Mouse (Mus musculus) ZHBTc4 (cell line): ENCODE data around the gene Prps1.
"Not testable (repeated sequence)": the region's sequence is repeated elsewhere in the genome, so short reads cannot be mapped to it uniquely, and the experiment has no call there.

Experiments
- DNase-seq: peaks from one replicate; pipeline ENCODE4 v3.0.0-alpha.2; 2011; ENCODE audit warnings: low read depth, low spot score

Gene Prps1

GRCm38 (mm10) chrX:140456279-140456731 lies at the start of gene Prps1:
Gene Prps1 (plus strand): TSS chrX:140456613.
- DNase-seq, result peak; percentile 93

DNA sequence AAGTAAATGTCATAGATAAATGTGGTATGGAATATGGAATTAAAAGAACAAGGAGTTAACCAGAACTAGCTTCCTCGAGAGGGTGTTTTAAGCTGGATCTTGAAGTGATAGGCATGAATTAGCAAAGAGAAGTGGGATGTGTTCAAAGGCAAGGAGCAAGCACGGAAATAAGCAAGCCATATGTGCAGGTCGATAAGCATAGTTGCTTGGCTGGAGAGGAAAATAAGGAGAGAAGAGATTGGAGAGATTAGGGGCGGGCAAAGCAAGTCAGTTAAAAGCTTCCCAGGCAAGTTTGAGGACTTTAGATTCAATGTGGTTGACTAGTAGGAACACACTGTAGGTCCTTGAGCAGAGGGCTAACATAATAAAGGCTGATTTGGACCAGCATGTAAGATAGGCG lies 48.8 kb upstream of the Prps1 start:
- DNase-seq, result no peak

- no peak for DNase-seq
Measured at GRCm38 (mm10) chrX:140418467-140418866, 37.9 kb upstream of the Prps1 start.

DNA sequence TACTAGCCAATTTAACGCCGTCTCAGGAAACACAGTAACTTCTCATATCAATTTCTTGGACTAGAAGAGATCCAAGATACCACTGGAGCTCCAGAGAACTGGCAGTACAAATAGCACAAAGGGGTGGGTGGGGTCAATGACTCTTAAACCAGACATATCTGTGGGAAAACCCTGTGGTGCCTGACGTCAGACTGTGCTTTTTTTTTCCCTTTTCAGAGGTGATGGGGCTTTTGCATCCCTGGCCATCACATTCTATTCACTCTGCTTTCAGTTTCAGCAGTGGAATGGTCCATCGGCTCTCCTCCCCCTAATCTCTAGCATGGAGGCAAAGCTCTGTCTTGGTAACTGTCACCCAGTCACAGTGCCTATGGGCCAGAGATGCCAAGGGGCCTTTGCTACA lies 29.3 kb upstream of the Prps1 start:
- DNase-seq, result no peak

- DNase-seq, result peak; percentile 76
Measured at GRCm38 (mm10) chrX:140428252-140428651, 28.2 kb upstream of the Prps1 start.

DNA sequence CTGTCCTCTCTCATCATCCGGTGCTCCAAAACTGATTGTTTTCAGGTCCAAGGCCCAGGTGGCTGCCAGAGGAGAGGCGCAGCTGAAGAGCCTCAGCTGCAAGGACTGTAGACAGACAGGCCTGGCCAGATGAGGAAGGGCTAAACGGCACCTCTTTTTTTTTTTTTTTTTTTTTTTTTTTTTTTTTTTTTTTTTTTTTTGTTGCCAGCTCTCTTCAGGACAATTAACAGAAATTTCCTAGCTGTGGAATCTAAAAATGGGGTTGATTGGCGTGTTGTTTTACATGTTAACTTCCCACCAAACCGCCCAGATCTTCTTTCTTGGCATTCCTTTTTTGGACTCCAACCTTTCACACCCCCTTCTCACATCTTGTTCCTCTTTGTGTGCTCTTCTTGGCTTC lies 26.4 kb upstream of the Prps1 start:
- DNase-seq, result no peak

DNA sequence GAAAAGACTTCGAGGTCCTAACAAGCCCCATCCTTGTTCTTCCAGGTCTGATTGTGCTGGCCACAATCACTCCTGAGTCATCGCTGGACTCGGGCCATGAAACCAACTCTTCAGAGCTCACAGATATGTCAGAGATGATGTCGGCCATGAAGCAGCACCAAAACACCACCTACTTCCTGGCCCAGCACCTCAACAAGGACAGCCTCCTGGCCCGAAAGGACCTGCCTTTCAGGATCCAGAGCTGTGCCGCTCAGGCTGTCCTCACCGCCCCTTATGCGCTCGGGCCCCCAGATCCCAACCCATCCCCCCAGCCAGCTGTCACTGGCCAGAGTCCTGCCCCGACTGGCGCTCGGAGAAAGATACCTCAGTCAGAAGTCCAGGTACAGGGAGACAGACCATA lies 25.9 kb upstream of the Prps1 start:
- DNase-seq, result no peak

GRCm38 (mm10) chrX:140431981-140432380 lies 24.4 kb upstream of the Prps1 start:
- no peak for DNase-seq

- DNase-seq, result no peak
Measured at GRCm38 (mm10) chrX:140432786-140433185, 23.6 kb upstream of the Prps1 start.

DNA sequence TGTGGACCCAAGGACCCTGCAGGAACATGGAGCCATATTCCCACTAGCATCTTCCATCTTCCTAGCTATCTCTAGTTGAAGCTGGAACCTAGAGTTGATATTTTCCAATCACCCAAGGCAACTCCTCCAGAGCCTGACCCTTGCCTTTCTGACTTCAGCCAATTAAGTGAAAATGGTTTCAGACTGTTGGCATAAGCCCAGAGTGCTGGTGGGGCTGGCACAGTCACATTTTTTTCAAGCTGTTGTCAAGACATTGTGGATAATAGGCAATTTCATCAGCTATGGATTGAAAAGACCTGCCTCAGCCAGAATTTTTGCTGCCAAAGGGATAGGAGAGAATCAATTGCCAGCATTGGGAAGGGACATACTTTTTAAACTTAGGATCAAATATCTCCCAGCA lies 18.5 kb upstream of the Prps1 start:
- no peak for DNase-seq

- DNase-seq, result no peak
Measured at GRCm38 (mm10) chrX:140445551-140445950, 10.9 kb upstream of the Prps1 start.

DNA sequence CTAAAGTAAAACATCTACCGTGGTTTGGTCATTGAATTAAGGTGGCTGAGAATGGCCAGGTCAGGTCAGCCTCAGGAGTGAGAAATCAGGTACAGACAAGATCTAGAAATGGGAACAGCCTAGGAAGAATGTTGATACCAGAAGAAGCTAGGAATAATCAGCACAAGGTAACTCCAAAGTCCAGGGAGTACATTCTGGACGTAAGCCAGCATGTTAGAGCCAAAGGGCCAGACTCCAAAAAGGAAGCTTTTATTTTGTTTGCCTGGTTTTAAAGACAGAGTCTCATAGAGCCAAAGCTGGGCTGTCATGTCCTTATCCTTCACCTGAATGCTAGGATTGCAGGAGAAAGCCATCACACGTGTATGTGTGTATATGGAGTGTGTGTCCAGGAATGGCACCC lies 6.3 kb upstream of the Prps1 start:
- no peak for DNase-seq

DNA sequence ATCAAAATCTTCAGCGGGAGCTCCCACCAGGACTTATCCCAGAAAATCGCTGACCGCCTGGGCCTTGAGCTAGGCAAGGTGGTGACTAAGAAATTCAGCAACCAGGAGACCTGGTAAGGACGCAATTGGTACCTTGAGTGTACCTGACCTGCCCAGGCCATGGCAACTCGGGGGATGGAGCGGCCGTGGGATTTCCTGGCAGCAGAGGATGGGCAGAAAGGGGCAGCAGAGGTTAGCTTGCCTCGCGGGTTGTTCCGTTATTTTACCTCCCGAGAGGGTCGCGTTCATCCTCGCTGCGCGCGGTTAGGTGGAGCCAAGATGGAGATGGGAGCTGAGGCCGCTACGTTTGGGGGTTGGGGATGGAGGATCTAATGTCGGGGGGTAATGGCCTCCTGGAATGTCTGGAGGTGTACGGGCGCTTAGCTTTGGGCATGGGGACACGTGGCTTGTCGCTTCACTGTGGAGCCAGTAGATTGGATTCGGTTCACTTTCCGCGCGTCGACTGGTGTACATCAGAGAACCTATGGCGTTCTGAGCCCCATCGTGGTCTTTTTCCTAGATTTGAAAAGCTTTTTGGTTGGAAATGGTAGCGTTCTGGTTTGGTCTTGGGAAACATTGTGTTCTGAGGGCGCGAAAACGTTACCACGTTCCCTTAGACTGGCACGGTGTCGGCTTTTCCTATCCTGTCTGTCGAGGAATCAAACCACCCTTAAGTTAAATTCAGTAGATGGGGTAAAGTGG lies 508 bp downstream of the Prps1 start:
- no peak for DNase-seq

- DNase-seq, result no peak
Measured at GRCm38 (mm10) chrX:140457502-140457901, 1.1 kb downstream of the Prps1 start.

DNA sequence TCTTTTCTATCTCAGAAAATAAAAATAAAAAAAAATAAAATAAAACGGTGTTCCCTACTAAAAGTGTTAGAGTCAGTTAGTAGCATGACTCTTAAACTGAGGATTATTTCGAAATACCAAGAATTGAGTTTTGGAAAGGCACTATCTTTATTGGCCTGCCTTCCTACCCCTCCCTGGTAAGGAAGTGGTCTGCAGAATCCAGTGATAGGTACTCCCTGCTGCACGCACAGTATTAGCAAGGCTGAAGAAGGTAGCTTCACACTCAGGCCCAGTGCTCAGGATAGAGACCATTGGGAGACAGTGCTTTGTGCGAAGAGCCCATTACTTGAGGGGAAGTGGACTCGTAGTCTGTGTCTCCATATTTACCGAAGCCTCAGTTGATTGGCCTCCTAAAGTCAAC lies 21.8 kb downstream of the Prps1 start:
- no peak for DNase-seq

GRCm38 (mm10) chrX:140479171-140479570 lies 22.8 kb downstream of the Prps1 start:
- DNase-seq, result peak; percentile 75

DNA sequence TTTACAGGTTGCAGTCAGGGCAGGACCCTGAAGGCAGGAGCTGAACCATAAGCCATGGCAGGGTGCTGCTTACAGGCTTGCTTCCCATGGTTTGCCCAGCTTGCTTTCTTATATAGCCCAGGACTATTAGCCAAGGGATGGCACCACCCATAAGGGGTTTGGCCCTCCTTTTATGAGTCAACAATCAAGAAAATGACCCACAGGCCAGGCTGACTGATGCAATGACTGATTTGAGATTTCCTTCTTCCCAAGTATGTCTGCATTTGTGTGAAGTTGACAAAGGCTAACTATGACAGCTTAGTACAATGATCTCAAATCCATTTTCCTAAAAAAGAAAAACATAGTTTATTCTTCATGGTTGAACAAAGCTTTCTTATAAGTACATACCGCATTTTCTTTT lies 32.8 kb downstream of the Prps1 start:
- DNase-seq, result no peak

GRCm38 (mm10) chrX:140490203-140490602 lies 33.8 kb downstream of the Prps1 start:
- no peak for DNase-seq

- DNase-seq, result peak; percentile 35
Measured at GRCm38 (mm10) chrX:140491884-140492571, 35.6 kb downstream of the Prps1 start.

- no peak for DNase-seq
Measured at GRCm38 (mm10) chrX:140493527-140494029, 37.2 kb downstream of the Prps1 start.

- no peak for DNase-seq
Measured at GRCm38 (mm10) chrX:140494170-140494569, 37.8 kb downstream of the Prps1 start.

GRCm38 (mm10) chrX:140498431-140498830 lies 42.0 kb downstream of the Prps1 start:
- DNase-seq, result not testable (repeated sequence)

- DNase-seq, result no peak
Measured at GRCm38 (mm10) chrX:140500306-140500705, 43.9 kb downstream of the Prps1 start.
